Mouse (Mus musculus): ENCODE results near the gene AI661453.
A peak's percentile ranks its signal among the peaks of the same experiment; 100 is the strongest.
"Not testable (repeated sequence)": the region's sequence is repeated elsewhere in the genome, so short reads cannot be mapped to it uniquely, and the experiment has no call there.

Gene AI661453

DNA sequence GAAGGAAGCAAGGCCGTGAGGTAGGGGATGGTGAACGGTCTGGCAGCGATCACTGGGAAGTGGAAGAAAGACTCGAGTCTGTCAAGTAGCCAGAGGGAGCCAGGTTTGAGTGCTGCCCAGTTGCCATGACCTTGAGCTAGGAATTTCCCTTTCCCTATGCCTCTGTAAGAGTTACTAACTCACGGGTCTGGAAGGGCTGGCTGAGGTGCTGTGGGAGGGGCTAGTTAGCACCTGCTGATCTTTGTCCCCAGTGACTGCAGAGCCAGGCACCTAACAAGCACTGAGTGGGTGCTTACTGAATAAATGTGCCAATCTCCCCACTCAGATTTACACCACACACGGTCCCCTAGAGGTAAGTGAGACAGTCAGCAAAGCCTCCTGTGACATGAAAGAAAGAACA lies 57.2 kb downstream of the AI661453 start:
- DNase-seq (ENCODE audit: extremely low read depth, insufficient read length, low spot score), result no peak

DNA sequence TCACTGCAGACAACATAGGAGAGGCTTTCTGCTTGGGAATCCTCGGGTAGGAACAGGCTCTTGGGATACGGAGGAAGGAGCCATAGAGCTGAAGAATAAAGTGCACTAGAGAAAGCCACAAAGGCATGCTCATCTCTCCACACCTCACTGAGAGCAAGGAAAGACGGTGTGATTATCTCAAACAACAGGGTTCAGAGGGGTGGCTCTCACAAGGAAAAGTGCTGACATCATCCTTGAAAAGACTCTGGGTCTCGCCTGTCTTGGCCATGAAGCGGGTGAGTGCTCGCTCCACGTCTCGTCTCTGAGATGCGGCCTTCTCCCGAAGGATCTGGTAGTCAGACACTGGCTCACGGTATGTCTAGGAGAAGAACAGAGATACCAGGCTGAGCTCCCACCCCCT lies 57.7 kb downstream of the AI661453 start:
- no peak for DNase-seq (ENCODE audit: extremely low read depth, insufficient read length, low spot score)

- no peak for DNase-seq (ENCODE audit: extremely low read depth, insufficient read length, low spot score)
These were observed 65.1 kb downstream of the AI661453 start for GRCm38 (mm10) chr17:47501531-47501930.

DNA sequence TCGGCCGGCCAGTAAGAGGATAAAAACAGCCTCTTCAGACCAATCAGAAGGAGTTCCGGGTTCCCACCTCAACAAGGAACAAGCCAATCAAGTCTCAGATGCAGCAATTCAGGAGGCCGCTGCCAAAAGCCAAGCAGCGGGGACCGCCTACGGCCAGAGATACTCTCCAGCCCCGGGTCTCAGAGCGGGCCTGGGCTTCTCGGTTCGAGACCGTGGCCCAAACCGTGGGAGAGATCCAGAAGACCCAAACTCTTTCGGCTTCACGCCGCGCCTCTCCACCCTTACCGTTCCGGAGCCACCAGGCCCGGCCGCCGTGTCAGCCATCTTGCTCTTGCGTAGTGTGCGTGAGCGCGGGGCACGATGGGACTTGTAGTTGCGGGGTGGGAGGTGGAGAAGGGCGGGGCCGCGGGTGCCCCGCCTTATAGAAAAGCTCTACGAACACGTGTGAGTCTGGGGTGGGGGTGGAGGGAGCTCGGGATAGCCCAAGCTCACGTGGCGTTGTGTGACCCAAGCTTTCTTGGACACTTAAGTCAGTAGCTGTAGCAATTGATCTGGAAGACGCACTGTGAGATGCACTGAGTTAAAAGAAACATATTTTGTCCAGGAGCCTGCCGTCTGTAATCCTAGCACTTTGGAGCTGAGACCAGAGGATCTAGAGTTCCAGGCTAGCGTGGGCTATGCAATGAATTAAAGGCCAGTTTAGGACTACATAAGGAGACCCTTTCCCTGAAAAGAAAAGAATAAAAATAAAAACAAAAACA lies 65.7 kb downstream of the AI661453 start, which contains the start of gene Taf8:
Taf8 (minus strand) TSS at position 347 of the 761 bp plus-strand sequence.
- peak; percentile 98 for DNase-seq (ENCODE audit: extremely low read depth, insufficient read length, low spot score)

DNA sequence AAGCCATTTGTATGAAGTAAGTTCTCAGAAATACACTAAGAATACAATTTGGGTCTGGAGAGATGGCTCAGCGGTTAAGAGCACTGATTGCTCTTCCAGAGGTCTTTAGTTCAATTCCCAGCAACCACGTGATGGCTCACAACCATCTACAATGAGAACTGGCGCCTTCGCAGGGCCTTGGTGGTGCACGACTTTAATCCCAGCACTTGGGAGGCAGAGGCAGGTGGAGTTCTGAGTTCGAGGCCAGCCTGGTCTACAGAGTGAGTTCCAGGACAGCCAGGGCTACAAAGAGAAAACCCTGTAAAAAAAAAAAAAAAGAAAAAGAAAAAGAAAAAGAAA lies 66.3 kb downstream of the AI661453 start:
- not testable (repeated sequence) for DNase-seq (ENCODE audit: extremely low read depth, insufficient read length, low spot score)

- no peak for DNase-seq (ENCODE audit: extremely low read depth, insufficient read length, low spot score)
These were observed 67.3 kb downstream of the AI661453 start for GRCm38 (mm10) chr17:47503689-47504088.

DNA sequence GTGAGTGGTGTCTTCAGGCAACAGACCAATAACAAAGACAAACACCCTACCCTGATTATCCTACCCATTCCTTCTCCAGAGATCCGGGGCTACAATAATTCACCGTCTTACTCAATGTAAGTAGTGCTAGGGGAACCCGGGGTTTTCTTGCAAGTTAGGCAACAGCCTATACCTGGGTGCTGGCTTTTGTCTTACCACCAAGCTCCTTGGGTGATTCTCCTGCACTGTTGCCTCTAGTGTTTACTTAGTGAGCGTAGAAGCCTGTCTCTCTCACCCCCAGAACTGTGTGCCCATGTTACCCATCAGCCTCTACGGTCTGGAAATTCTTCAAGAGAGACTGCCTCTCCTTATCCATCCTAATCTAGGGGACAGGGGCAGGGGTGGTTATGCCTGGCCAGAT lies 67.8 kb downstream of the AI661453 start:
- DNase-seq (ENCODE audit: extremely low read depth, insufficient read length, low spot score), result no peak

GRCm38 (mm10) chr17:47504941-47505346 lies 68.5 kb downstream of the AI661453 start, which contains the start of gene Ccnd3:
Ccnd3 (plus strand) TSS chr17:47505051.
- peak; percentile 60 for DNase-seq (ENCODE audit: extremely low read depth, insufficient read length, low spot score)

DNA sequence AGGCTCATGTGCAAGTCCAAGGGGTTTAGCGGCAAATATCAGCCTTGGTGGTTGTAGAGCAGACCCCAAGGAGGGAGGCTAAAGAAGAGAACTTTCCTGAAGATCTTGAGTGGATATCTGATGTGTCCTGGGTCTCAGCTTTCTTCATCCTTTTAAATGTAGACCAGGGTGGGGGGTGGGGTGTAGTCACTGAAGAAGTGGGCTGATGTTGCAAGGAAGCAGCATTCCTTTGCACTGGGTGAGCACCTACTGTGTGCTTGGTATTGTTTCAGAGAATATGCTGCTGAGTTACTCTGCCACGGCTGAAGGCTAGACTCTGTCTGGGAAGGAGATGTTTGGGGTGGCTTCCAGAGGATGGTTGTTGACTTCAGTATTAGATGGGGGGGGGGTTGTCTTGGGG lies 69.2 kb downstream of the AI661453 start:
- DNase-seq (ENCODE audit: extremely low read depth, insufficient read length, low spot score), result no peak

GRCm38 (mm10) chr17:47506042-47506441 lies 69.6 kb downstream of the AI661453 start:
- no peak for DNase-seq (ENCODE audit: extremely low read depth, insufficient read length, low spot score)

DNA sequence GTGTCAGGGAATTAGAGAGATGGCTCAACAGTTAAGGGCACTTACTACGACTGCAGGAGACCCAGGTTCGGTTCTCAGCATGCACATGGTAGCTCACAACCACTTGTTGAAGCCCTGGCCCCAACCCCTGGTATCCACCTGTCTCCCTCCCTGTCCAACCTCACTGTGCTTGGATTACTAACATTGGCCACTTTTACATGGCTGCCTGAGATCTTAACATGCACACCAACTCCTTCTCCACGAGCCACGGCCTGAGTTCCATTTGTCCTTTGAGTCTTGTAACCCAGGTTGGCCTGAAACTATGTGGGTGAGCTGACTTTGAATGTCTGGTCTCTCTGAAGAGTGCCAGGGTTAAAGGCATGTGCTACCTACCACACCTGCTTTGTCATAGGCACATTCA lies 70.3 kb downstream of the AI661453 start:
- DNase-seq (ENCODE audit: extremely low read depth, insufficient read length, low spot score), result no peak

DNA sequence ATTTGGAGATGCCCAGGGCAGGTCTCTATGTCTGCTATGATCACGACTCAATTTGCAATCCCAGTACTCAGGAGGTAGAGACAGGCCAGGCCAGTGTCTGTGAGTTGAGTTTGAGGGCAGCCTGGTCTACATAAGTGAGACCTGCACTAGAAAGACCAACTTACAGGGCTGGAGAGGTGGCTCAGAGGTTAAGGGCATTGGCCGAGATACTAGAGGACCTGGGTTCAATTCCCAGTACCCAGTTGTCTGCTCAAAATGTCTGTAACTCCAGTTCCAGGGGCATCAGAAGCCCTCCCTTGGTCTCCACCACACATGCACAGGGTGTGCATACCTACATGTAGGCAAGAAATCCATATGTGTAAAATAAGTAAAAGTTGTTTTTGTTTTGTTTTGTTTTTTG lies 71.1 kb downstream of the AI661453 start:
- no peak for DNase-seq (ENCODE audit: extremely low read depth, insufficient read length, low spot score)

DNA sequence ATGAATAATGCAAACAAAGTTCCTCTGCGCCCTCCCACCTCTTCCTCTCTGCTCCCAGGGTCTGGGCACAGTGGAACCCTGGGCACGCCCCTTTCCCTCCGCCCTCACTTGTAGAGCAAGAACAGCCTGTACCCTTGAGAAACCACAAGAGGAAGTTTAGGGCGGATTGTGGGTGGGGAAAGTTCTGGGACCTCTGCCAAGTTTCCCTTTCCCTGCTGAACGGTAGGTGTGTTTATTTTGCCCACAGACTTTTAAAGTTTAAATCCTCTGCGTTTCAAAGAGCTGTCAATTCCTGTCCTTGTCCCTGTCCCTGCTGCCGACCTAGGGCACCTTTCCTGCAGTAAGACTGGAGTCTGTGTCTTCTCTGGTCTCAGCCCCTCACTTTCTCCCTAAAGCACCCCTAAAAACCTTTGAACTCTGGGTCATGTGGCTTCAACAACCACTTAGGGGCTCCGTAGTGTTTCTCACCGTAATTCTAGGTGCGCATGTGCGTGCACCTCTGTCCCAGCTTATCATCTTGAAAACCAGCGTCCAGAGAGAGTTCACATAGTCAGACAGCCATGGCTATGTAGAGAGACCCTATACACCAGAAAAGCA lies 71.7 kb downstream of the AI661453 start:
- DNase-seq (ENCODE audit: extremely low read depth, insufficient read length, low spot score), result peak; percentile 74

- no peak for DNase-seq (ENCODE audit: extremely low read depth, insufficient read length, low spot score)
These were observed 72.8 kb downstream of the AI661453 start for GRCm38 (mm10) chr17:47509031-47509705.

DNA sequence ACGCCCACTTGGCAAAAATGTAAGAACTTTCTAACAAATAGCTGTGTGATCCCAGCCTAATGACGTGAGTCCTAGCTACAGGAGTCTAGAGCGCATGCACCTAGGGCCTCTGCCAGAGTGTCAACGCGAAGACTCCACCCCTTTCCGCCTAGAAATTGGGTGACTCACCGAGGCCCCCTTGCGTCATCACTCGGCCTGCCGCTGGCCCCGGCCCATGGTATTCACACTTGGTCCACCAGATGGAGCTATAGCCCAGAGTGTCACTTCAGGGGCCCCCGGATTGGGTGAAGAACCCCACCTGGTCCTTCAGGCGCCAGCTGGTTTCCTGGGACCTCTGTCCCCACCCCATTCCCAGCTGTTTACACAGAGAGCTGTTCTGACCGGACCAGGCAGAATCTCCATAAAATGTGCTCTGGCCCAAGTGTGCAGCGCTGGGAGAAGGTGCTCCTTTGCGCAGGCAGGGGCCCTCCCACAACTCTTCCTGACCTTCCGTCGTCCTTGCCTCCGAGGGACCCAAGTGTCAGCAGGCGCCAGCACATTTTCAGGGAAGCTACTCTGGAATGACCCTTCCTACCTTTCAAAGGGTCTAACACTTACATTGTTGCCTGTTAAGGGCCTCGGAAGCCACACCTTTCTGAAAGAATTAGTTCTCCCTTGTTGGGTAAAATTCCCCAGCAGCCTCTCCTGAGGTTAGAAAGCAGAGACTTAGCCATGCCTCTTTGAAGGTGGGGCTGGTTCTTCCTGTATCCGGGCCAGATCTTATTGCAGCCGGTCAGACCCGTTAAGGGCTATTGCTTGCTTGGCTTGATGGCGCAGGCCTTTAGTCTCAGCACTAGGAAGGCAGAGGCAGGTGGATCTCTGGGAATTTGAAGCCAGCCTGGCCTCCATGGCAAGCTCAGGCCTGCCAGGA lies 75.0 kb downstream of the AI661453 start:
- DNase-seq (ENCODE audit: extremely low read depth, insufficient read length, low spot score), result peak; percentile 93

GRCm38 (mm10) chr17:47512956-47513775 lies 76.8 kb downstream of the AI661453 start:
- DNase-seq (ENCODE audit: extremely low read depth, insufficient read length, low spot score), result no peak

DNA sequence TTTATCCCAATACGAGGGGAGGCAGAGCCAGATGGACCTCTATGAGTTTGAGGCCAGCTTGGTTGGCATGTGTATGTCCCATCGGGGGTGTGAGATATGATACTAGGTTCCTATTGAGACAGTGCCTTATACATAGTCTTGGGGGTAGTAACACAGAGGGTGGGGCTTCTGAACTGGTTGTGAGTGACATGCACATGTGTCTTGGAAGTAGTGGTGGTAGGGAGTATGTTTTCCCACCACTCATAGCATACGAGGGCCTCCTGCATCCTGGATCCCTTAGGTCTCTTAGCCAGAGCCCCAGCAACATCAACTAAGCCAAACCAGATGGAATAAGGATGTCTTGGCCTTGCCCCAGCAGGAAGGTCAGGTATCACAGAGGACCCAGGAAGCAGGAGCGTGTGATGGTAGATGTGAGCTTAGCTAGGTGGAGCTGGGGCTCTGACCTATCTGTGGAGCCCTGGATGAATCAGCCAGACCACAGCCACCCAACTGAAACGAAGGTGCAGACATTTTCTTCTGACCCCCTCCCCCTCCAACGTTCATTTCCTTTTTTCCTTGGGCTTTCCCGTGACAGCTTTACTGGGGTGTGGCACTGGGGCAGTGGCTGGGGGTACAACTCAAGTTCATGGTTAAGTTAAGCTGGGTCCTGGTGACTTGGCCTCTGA lies 78.9 kb downstream of the AI661453 start:
- no peak for DNase-seq (ENCODE audit: extremely low read depth, insufficient read length, low spot score)

DNA sequence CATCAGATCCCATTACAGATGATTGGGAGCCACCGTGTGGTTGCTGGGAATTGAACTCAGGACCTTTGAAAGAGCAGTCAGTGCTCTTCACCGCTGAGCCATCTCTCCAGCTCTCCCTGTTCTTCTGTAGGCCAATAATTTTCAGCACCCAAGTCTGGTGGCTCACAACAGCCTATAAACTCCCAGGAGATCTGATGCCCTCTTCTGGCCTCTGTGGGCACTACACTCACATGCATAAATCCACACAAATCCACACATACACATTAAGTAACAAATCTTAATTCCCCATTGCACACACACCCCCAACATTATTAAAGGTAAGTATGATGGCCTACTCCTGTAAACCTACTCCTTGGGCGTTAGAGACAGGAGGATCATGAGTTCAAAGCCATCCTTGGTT lies 79.8 kb downstream of the AI661453 start:
- no peak for DNase-seq (ENCODE audit: extremely low read depth, insufficient read length, low spot score)

- no peak for DNase-seq (ENCODE audit: extremely low read depth, insufficient read length, low spot score)
These were observed 81.8 kb downstream of the AI661453 start for GRCm38 (mm10) chr17:47518205-47518604.
